Mouse (Mus musculus) thymus, adult 2 months (tissue): ENCODE results near the gene Zfp281.

Source experiments
- CTCF ChIP-seq: fragments of 200-500 bp; IDR thresholded peaks from 2 replicates; pipeline ENCODE4 v1.5.1; 2012; ENCODE audit warnings: mild to moderate bottlenecking, control low read depth, low read length, moderate library complexity, borderline replicate concordance; ENCODE audit not compliant: control insufficient read depth, poor library complexity, insufficient read depth; ENCODE audit errors: extremely low read depth
- POLR2A ChIP-seq: fragments of 200-500 bp; IDR thresholded peaks from 2 replicates; pipeline ENCODE4 v1.6.1; 2012; ENCODE audit warnings: mild to moderate bottlenecking, low read length, control low read depth, moderate library complexity; ENCODE audit not compliant: control insufficient read depth, poor library complexity, insufficient read depth; ENCODE audit errors: extremely low read depth

DNA sequence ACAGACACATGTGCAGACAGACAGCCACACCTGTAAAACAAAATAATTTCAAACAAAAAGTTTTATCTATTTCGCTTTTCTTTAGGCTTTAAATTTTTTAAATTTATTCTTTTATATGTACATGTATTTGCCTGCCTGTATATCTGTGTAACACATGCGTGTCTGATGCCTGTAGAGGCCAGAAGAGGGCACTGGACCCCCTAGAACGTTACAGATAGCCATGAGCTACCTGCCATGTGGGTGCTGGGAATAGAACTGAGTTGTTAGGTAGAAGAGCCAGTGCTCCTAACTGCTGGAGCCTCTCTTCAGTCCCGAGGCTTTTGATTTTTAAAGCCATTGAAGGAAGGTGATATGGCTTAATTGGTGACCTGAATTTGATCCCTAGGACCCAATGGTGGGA is 20.5 kb upstream of the Zfp281 start:
- no peak for TF ChIP-seq CTCF
- TF ChIP-seq POLR2A, result no peak
